Mouse (Mus musculus) lung, postnatal 0 days (tissue): Measurements from ENCODE around the gene Fam173b.

Source experiments
- CTCF ChIP-seq: IDR thresholded peaks from 2 replicates; pipeline ENCODE4 v1.5.1; 2016; ENCODE audit warnings: antibody characterized with exemption, mild to moderate bottlenecking
- EP300 ChIP-seq: IDR thresholded peaks from 2 replicates; pipeline ENCODE4 v1.6.1; 2016; ENCODE audit warnings: antibody characterized with exemption, mild to moderate bottlenecking, control low read depth

DNA sequence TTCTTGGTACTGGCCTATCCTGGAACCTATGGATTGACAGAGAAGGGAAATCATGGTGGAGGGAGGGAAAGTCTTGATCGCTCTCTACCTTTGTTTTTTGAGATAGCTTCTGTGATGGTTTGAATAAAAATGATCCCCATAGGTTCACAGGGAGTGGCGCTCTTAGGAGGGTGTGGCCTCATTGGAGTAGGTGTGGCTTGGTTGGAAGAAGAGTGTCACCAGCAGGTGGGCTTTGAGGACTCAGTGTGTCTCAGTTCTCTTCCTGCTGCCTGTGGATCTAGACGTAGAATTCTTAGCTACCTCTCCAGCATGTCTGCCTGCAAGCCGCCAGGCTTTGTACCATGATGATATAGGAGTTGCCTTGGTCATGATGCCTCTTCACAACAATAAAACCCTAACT, 39.7 kb upstream of the Fam173b start:
- TF ChIP-seq CTCF (no peak), EP300 (no peak)
